In the genomic region with DNA sequence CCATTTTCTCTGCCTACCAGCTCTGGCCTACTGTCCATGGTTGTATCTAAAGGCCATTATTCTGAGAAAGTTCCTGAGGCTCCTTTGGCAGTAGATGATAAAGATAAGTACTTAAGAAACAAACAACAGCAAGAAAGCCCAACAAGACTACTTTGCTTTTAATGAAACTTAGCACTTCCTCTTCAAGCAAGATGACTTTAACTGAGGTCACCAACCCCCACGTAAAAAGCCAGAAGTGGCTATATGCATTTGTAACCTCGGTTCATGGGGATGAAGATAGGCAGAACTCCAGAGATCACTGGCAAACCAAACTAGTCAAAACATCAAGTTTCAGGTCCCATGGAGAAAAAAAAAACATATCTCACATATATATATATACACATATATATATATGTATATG, we compare ENCODE assay signal across 27 mouse cellular contexts.
"Had no signal": no experiment of that assay in that cellular context is flagged by ENCODE, and none has a peak within 500 bp of the region (broad histone marks: within the 10 kb centered on the region; RNA-seq: fewer than 3 reads in every experiment).

No protein-coding gene starts in this region.

- H3K4me1 ChIP-seq: heart, embryonic 13.5 days; heart, embryonic 15.5 days; hindbrain, embryonic 13.5 days; hindbrain, embryonic 15.5 days; kidney, embryonic 15.5 days; limb, embryonic 13.5 days; limb, embryonic 15.5 days; liver, embryonic 12.5 days had no signal

- H3K4me3 ChIP-seq: gastrocnemius, adult 2 months; heart, adult 2 months; heart, embryonic 13.5 days; heart, embryonic 15.5 days; hindbrain, embryonic 13.5 days; hindbrain, embryonic 15.5 days; kidney, embryonic 15.5 days; limb, embryonic 13.5 days; limb, embryonic 15.5 days; liver, embryonic 12.5 days had no signal

- H3K36me3 ChIP-seq: heart, embryonic 13.5 days; heart, embryonic 15.5 days; hindbrain, embryonic 13.5 days; hindbrain, embryonic 15.5 days; kidney, embryonic 15.5 days; limb, embryonic 13.5 days; limb, embryonic 15.5 days; liver, embryonic 12.5 days had no signal

- H3K9ac ChIP-seq: heart, embryonic 13.5 days; heart, embryonic 15.5 days; hindbrain, embryonic 13.5 days; hindbrain, embryonic 15.5 days; kidney, embryonic 15.5 days; limb, embryonic 13.5 days; limb, embryonic 15.5 days; liver, embryonic 12.5 days had no signal

- H3K27me3 ChIP-seq: heart, embryonic 13.5 days; heart, embryonic 15.5 days; hindbrain, embryonic 13.5 days; hindbrain, embryonic 15.5 days; kidney, embryonic 15.5 days; limb, embryonic 13.5 days; limb, embryonic 15.5 days; liver, embryonic 12.5 days had no signal

- H3K4me2 ChIP-seq: heart, embryonic 11.5 days; heart, embryonic 13.5 days; heart, embryonic 15.5 days; hindbrain, embryonic 13.5 days; hindbrain, embryonic 15.5 days; kidney, embryonic 15.5 days; limb, embryonic 13.5 days; limb, embryonic 15.5 days; liver, embryonic 12.5 days had no signal

- H3K9me3 ChIP-seq: heart, embryonic 13.5 days; heart, embryonic 15.5 days; hindbrain, embryonic 13.5 days; hindbrain, embryonic 15.5 days; kidney, embryonic 15.5 days; limb, embryonic 13.5 days; limb, embryonic 15.5 days; liver, embryonic 12.5 days had no signal

- H3K27ac ChIP-seq: gastrocnemius, adult 2 months; heart, adult 2 months; heart, embryonic 13.5 days; heart, embryonic 15.5 days; hindbrain, embryonic 13.5 days; hindbrain, embryonic 15.5 days; hindbrain, postnatal 0 days; kidney, embryonic 15.5 days; kidney, postnatal 0 days; limb, embryonic 13.5 days; limb, embryonic 15.5 days; liver, embryonic 12.5 days had no signal

- DNase-seq: gastrocnemius, adult 2 months; gastrocnemius, postnatal 10 days; gastrocnemius, postnatal 25 days; heart, adult 11 months; heart, adult 2 months; heart, postnatal 14 days; heart, postnatal 36 days; kidney, adult 11 months; kidney, adult 2 months; kidney, adult 9 months; kidney, postnatal 14 days; kidney, postnatal 36 days; layer of hippocampus, adult 9-11 months; layer of hippocampus, postnatal 36 days; left cerebral cortex, postnatal 4 days had no signal

- ATAC-seq: hindbrain, postnatal 0 days; intestine, embryonic 16.5 days; liver, embryonic 12.5 days had no signal
